Mouse (Mus musculus) retina, adult 2 months (tissue): ENCODE data around the gene Ehhadh.
A peak's percentile ranks its signal among the peaks of the same experiment; 100 is the strongest.
"Not testable (repeated sequence)": the region's sequence is repeated elsewhere in the genome, so short reads cannot be mapped to it uniquely, and the experiment has no call there.

Source experiments
- DNase-seq: peaks from one replicate; pipeline ENCODE4 v3.0.0-alpha.2; 2012; ENCODE audit warnings: low read depth, low spot score

The Ehhadh gene

GRCm38 (mm10) chr16:21787516-21788353 is at the start of gene Ehhadh:
TSS of gene Ehhadh (minus strand) at chr16:21787807.
- no peak for DNase-seq

DNA sequence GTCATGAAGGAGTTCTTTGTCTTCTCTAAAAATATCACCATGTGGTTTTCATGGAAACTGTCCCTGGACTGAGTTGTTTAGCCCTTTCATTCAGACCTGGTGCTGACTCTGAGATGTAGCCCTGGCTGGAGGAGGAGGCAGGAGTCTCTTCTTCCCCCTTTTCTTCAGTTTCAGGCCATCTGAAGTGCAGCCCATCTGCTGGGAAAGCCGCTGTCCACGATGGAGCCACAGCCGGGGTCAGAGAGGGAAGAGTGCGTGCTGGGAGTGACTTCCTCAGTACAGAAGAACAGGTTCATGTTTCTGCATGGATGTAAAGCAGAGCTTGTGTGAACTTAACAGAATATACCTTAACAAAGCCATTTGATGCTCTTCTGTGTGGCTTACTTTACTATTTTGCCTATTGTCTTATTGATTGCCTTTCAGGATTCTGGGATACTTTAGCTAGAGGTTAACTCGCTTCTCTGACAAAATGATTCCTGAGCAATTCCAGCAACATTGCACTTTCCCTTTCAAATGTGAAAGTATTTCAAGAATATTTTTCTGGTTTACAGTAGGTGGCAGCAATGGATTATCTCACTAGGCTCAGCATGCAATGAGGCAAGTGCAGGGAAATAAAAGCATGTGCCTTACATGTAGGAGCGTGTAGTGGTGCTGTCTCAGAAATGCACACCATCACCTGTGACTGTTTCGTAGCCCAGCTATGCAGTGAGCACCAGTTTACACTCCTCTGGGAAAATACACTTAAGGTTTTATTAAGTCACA is 48.9 kb upstream of the Ehhadh start:
- DNase-seq: no peak

- no peak for DNase-seq
Measured at GRCm38 (mm10) chr16:21835584-21835931, 48.0 kb upstream of the Ehhadh start.

GRCm38 (mm10) chr16:21834866-21835583 is 47.4 kb upstream of the Ehhadh start:
- DNase-seq: no peak

GRCm38 (mm10) chr16:21833970-21834369 is 46.4 kb upstream of the Ehhadh start:
- no peak for DNase-seq

GRCm38 (mm10) chr16:21833469-21833868 is 45.9 kb upstream of the Ehhadh start:
- no peak for DNase-seq

- DNase-seq: no peak
Measured at GRCm38 (mm10) chr16:21831764-21832163, 44.2 kb upstream of the Ehhadh start.

DNA sequence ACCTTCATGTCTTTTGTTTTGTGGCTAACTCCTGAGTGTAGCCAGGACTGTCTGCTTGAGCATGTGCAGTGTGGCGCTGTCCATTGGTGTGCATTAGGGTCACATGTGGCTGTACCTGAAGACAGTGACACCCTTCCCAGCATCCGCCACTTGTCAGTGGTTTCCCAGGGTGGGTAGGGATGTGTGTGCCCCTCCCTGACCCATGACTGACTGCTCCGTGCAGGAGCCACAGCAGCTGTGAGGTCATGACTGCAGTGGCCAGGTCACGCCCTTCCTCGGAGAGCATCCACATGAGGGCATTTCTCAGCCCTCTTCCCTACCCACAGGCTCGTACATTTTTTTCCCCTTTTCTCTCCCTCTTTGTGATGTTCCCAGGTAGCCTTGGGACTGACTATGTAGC is 43.2 kb upstream of the Ehhadh start:
- no peak for DNase-seq

GRCm38 (mm10) chr16:21829711-21830110 is 42.1 kb upstream of the Ehhadh start:
- no peak for DNase-seq

DNA sequence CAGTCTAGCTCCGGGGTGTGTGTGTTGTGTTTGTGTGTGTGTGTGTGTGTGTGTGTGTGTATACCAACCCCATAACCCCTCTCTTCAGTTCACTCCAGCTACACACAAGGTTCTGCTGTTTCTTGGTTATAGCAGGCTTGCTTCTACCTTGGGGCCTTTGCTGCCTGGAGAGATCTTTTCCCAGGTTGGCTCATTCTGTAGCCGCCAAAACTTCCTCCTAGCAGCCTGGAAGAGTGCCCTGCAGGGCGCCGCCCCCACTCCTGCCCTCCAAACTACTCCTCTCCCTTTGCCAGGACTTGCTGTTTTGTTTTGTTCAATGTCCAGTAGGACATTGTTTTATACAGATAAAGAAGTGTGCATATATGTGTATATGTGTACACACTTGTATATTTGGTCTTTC is 40.0 kb upstream of the Ehhadh start:
- DNase-seq: no peak

- DNase-seq: no peak
Measured at GRCm38 (mm10) chr16:21827153-21827552, 39.5 kb upstream of the Ehhadh start.

GRCm38 (mm10) chr16:21825612-21826031 is 38.0 kb upstream of the Ehhadh start:
- no peak for DNase-seq

- no peak for DNase-seq
Measured at GRCm38 (mm10) chr16:21818629-21819028, 31.0 kb upstream of the Ehhadh start.

- DNase-seq: no peak
Measured at GRCm38 (mm10) chr16:21818132-21818531, 30.5 kb upstream of the Ehhadh start.

DNA sequence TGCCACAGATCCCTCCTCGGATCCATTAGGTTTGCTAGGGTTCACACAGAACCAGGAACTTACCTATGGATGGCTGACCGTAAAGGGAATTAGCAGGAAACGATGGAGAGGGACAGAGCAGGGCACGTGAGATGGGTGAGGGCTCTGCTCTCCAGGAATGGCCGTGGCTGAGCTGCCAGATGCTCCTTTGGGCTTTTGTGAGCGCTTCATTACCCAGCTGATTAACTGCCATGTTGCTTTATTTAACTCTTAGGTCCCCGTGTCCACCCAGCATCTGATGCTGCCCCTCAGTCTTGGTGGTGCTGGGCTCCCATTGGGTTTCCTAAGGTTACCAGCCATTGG is 28.0 kb upstream of the Ehhadh start:
- no peak for DNase-seq

- peak; percentile 54 for DNase-seq
Measured at GRCm38 (mm10) chr16:21814861-21815668, 27.5 kb upstream of the Ehhadh start.

GRCm38 (mm10) chr16:21813164-21813834 is 25.7 kb upstream of the Ehhadh start:
- no peak for DNase-seq

DNA sequence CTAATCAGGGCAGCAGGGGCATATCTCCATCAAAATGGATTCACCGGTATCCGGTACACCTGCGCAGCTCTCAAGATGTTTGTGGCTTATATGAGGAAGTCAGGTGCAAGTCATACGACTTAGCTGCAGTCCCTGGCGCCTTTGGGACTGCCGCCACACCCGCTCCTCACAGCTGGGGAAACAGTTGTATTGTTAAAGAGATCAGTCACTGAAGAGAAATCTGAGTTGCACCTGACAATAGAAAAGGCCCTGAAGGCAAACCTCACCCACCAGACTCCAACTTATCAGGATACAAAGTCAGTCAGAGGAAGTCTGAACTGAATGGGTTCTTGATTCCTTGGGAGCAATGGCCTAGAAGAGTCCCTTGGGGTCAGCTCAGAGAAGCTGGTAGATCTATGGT is 20.2 kb upstream of the Ehhadh start:
- DNase-seq: not testable (repeated sequence)

DNA sequence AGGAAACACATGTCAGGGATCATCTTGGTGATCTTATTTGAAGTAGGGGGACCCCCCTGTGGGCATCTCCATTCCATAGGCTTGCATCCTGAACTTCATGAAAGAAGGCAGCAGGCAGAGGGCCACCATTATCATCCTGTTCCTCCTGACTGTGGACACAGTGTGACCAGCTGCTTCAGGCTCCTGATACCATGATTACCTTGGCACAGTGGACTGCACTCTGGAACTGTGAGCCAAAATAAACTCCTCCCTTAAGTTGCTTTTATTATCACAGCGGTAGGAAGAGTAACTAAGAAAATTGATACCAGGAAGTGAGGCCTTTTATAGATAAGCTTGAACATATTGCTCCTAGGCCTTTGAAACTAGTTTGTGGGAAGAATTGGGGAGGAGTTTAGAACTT is 19.3 kb upstream of the Ehhadh start:
- no peak for DNase-seq

GRCm38 (mm10) chr16:21804258-21804657 is 16.7 kb upstream of the Ehhadh start:
- no peak for DNase-seq

DNA sequence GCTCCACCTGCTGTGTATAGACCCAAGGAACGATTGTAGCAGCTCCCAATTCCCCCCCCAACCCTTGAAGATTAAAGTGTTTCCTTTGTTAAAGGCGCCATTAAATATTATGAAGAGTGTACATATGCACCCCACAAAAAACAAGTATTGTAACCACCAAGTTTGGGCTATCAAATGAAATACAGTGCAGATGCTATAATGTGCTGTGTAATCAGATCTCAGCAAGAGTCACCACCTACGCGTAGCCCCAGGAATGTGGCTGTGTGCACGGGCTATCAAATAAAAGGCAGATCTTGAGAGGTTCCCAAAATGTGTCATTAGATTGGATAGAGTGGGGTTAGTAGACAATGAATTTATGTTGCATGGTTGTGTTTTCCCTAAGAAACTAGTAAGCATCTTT is 7.5 kb upstream of the Ehhadh start:
- DNase-seq: no peak
